Mouse (Mus musculus): ENCODE data around the gene Scaf4. TPM values are rescaled to one million over a fixed set of nuclear protein-coding genes. Genes with fewer than 3 reads are reported as not detected.
A peak's percentile ranks its signal among the peaks of the same experiment; 100 is the strongest.

Gene Scaf4
- polyA plus RNA-seq, 1 experiment from 2014 or later, result 17.1 TPM

DNA sequence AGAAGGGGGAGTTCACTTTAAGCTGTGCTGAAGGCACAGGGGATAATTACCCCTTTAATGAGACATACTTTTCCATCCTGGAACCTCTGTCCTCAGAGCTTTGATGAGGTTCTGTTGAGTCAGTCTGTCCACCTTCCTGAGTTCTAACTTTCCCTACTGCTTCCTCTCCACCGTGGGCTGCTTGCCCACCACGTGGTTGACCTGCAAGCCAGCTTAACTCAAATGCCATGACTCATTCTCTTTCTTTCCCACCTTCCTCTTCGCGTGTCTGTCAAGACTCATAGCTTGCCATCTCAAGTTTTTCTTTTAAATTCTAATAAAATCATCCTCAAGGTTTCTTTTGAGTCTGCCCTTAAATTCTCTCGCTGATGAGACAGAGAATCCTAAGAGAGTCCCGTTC, 103.3 kb downstream of the Scaf4 start:
- Histone ChIP-seq H3K27me3 (replicated peaks; ENCODE audit: control insufficient read depth, insufficient read depth, low read length) (no peaks in the 10 kb centered on the region), H3K36me3 (ENCODE audit: control insufficient read depth, insufficient read depth, low read length) (no peaks in the 10 kb centered on the region), H3K4me2 (ENCODE audit: low read length) (no peak overlapping the region), H3K9me3 (ENCODE audit: control insufficient read depth, low read length) (no peaks in the 10 kb centered on the region), H3K27ac (ENCODE audit: low read depth, low read length) (no peak overlapping the region), H3K4me1 (ENCODE audit: control insufficient read depth, insufficient read depth, low read depth, low read length) (peaks cover 5% of the 10 kb centered on the region), H3K4me3 (ENCODE audit: low read length) (no peak overlapping the region), H3K9ac (ENCODE audit: low read depth, low read length) (no peak overlapping the region)
- 85% methylated on average over 6 of the region's 6 CpGs for WGBS
- ATAC-seq, result no peak

- ATAC-seq, result no peak
- H3K4me1 ChIP-seq (ENCODE audit: control insufficient read depth, insufficient read depth, low read depth, low read length), result peaks cover 5% of the 10 kb centered on the region
- H3K4me3 ChIP-seq (ENCODE audit: low read length), result no peak overlapping the region
- H3K27me3 ChIP-seq (replicated peaks; ENCODE audit: control insufficient read depth, insufficient read depth, low read length), result no peaks in the 10 kb centered on the region
- H3K4me2 ChIP-seq (ENCODE audit: low read length), result no peak overlapping the region
- H3K9ac ChIP-seq (ENCODE audit: low read depth, low read length), result no peak overlapping the region
- H3K36me3 ChIP-seq (ENCODE audit: control insufficient read depth, insufficient read depth, low read length), result no peaks in the 10 kb centered on the region
- WGBS, result 88% methylated on average over 5 of the region's 5 CpGs
- no peak overlapping the region for H3K27ac ChIP-seq (ENCODE audit: low read depth, low read length)
- no peaks in the 10 kb centered on the region for H3K9me3 ChIP-seq (ENCODE audit: control insufficient read depth, low read length)
These were observed 104.4 kb downstream of the Scaf4 start for GRCm38 (mm10) chr16:90179892-90180291.

- H3K9me3 ChIP-seq (ENCODE audit: control insufficient read depth, low read length), result no peaks in the 10 kb centered on the region
- H3K36me3 ChIP-seq (ENCODE audit: control insufficient read depth, insufficient read depth, low read length), result no peaks in the 10 kb centered on the region
- peaks cover 5% of the 10 kb centered on the region for H3K4me1 ChIP-seq (ENCODE audit: control insufficient read depth, insufficient read depth, low read depth, low read length)
- H3K4me2 ChIP-seq (ENCODE audit: low read length), result no peak overlapping the region
- 96% methylated on average over 3 of the region's 3 CpGs for WGBS
- ATAC-seq, result no peak
- no peak overlapping the region for H3K27ac ChIP-seq (ENCODE audit: low read depth, low read length)
- no peak overlapping the region for H3K9ac ChIP-seq (ENCODE audit: low read depth, low read length)
- H3K27me3 ChIP-seq (replicated peaks; ENCODE audit: control insufficient read depth, insufficient read depth, low read length), result no peaks in the 10 kb centered on the region
- no peak overlapping the region for H3K4me3 ChIP-seq (ENCODE audit: low read length)
These were observed 105.9 kb downstream of the Scaf4 start for GRCm38 (mm10) chr16:90178404-90178803.

DNA sequence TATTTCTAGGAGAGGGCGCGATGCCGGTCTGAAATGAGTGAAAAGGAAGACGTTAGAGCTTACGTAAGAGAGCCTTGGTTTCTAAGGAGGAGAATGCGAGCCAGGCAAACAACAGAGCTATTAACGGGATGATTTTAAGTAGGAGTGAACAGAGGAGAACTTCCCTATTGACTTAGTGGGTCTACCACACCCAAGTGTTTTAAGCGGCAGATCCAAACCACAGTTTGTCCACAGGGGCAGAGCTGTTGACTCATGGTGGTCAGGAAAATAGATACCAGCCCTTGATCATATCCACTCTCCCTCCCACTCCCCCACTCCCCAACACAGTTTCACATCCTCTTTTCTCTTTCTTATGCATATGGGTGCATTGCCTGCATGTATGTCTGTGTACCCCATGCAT, 106.9 kb downstream of the Scaf4 start:
- Histone ChIP-seq H3K27ac (ENCODE audit: low read depth, low read length) (no peak overlapping the region), H3K9ac (ENCODE audit: low read depth, low read length) (no peak overlapping the region), H3K4me2 (ENCODE audit: low read length) (no peak overlapping the region), H3K9me3 (ENCODE audit: control insufficient read depth, low read length) (no peaks in the 10 kb centered on the region), H3K4me3 (ENCODE audit: low read length) (no peak overlapping the region), H3K36me3 (ENCODE audit: control insufficient read depth, insufficient read depth, low read length) (no peaks in the 10 kb centered on the region), H3K27me3 (replicated peaks; ENCODE audit: control insufficient read depth, insufficient read depth, low read length) (no peaks in the 10 kb centered on the region), H3K4me1 (ENCODE audit: control insufficient read depth, insufficient read depth, low read depth, low read length) (peaks cover 5% of the 10 kb centered on the region)
- WGBS, result 80% methylated on average over 8 of the region's 8 CpGs
- ATAC-seq, result no peak

DNA sequence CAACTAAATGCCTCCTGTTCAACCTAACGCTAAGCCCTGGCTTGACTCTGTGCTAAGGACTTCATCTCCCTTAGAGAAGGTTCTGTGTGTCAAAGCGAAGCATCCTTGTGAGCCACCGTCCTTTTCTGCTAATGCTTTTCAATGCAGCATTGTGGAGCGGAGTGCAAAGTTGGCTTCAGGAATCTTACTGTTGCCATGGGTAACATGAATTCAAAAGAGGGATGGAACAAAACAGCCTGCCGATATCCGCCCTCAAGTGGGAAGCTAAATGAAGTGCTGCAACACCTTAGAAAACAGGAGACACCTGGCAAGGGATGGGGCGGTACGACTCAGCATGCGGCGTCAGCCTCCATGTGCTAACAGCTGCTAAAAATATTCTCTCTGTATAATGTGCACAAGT, 107.8 kb downstream of the Scaf4 start:
- H3K9me3 ChIP-seq (ENCODE audit: control insufficient read depth, low read length), result no peaks in the 10 kb centered on the region
- 16% methylated on average over 10 of the region's 10 CpGs for WGBS
- peak overlapping the region; percentile 31 for H3K4me2 ChIP-seq (ENCODE audit: low read length)
- H3K4me3 ChIP-seq (ENCODE audit: low read length), result no peak overlapping the region
- no peak overlapping the region for H3K9ac ChIP-seq (ENCODE audit: low read depth, low read length)
- H3K27ac ChIP-seq (ENCODE audit: low read depth, low read length), result no peak overlapping the region
- ATAC-seq, result peak; percentile 78
- H3K4me1 ChIP-seq (ENCODE audit: control insufficient read depth, insufficient read depth, low read depth, low read length), result peaks cover 5% of the 10 kb centered on the region
- H3K27me3 ChIP-seq (replicated peaks; ENCODE audit: control insufficient read depth, insufficient read depth, low read length), result no peaks in the 10 kb centered on the region
- H3K36me3 ChIP-seq (ENCODE audit: control insufficient read depth, insufficient read depth, low read length), result no peaks in the 10 kb centered on the region

Other genes with a start within 250 kb of the Scaf4 start
- 16.6 and 21.1 TPM in 2 replicates for gene Tiam1, start 140.7 kb downstream of the Scaf4 start, polyA plus RNA-seq (2015; fragmentation: Nextera tagmentation; extraction: Ambion mirVana)
- 942 and 968 TPM in 2 replicates for gene Sod1, start 63.7 kb downstream of the Scaf4 start, polyA plus RNA-seq (2015; fragmentation: Nextera tagmentation; extraction: Ambion mirVana)
- 4.7 and 7.2 TPM in 2 replicates for gene Hunk, start 101.5 kb upstream of the Scaf4 start, polyA plus RNA-seq (2015; fragmentation: Nextera tagmentation; extraction: Ambion mirVana)